Mouse (Mus musculus) heart, adult 18-20 months (tissue): Measurements from ENCODE around the gene Ptprd. TPM values are rescaled to one million over a fixed set of nuclear protein-coding genes. Genes with fewer than 3 reads are reported as not detected.

Experiments used
- DNase-seq, 2 experiments: peaks; one replicate each; pipeline ENCODE4 v3.0.0; 2021 to 2022; ENCODE audit warnings: mixed read lengths in 1 of 2
- total RNA-seq, 2 experiments: library from RNA; stranded (reverse); gene quantifications; 2 replicates each; pipeline ENCODE4 v1.2.3; 2021

Ptprd gene
- total RNA-seq, 2 experiments from 2014 or later = 6.2 to 7.6 TPM

- no peak for DNase-seq
Measured at GRCm38 (mm10) chr4:76305987-76306386, 1905.8 kb downstream of the Ptprd start.

GRCm38 (mm10) chr4:76297375-76297774 lies 1914.4 kb downstream of the Ptprd start:
- no peak for DNase-seq

- DNase-seq = no peak
Measured at GRCm38 (mm10) chr4:76292733-76293357, 1918.9 kb downstream of the Ptprd start.

GRCm38 (mm10) chr4:76290484-76290818 lies 1921.3 kb downstream of the Ptprd start:
- no peak for DNase-seq

GRCm38 (mm10) chr4:76289612-76290483 lies 1921.9 kb downstream of the Ptprd start:
- no peak for DNase-seq

- DNase-seq = no peak
Measured at GRCm38 (mm10) chr4:76286016-76286415, 1925.7 kb downstream of the Ptprd start.

- DNase-seq = no peak
Measured at GRCm38 (mm10) chr4:76282886-76283285, 1928.9 kb downstream of the Ptprd start.

- no peak for DNase-seq
Measured at GRCm38 (mm10) chr4:76262727-76263126, 1949.0 kb downstream of the Ptprd start.

GRCm38 (mm10) chr4:76260686-76261085 lies 1951.1 kb downstream of the Ptprd start:
- no peak for DNase-seq

GRCm38 (mm10) chr4:76260286-76260685 lies 1951.5 kb downstream of the Ptprd start:
- no peak for DNase-seq

- no peak for DNase-seq
Measured at GRCm38 (mm10) chr4:76259636-76260035, 1952.1 kb downstream of the Ptprd start.

GRCm38 (mm10) chr4:76244371-76244770 lies 1967.4 kb downstream of the Ptprd start:
- no peak for DNase-seq

GRCm38 (mm10) chr4:76241542-76241941 lies 1970.2 kb downstream of the Ptprd start:
- DNase-seq = no peak

- no peak for DNase-seq
Measured at GRCm38 (mm10) chr4:76241140-76241539, 1970.6 kb downstream of the Ptprd start.

- DNase-seq = no peak
Measured at GRCm38 (mm10) chr4:76239063-76239462, 1972.7 kb downstream of the Ptprd start.

- no peak for DNase-seq
Measured at GRCm38 (mm10) chr4:76238577-76238976, 1973.2 kb downstream of the Ptprd start.

- DNase-seq = no peak
Measured at GRCm38 (mm10) chr4:76237827-76238226, 1973.9 kb downstream of the Ptprd start.

GRCm38 (mm10) chr4:76223720-76224119 lies 1988.0 kb downstream of the Ptprd start:
- DNase-seq = no peak

GRCm38 (mm10) chr4:76222520-76222919 lies 1989.2 kb downstream of the Ptprd start:
- peak in 1 of 2 experiments; percentile 11 for DNase-seq

- DNase-seq = no peak
Measured at GRCm38 (mm10) chr4:76218065-76218464, 1993.7 kb downstream of the Ptprd start.

GRCm38 (mm10) chr4:76215141-76215540 lies 1996.6 kb downstream of the Ptprd start:
- no peak for DNase-seq

GRCm38 (mm10) chr4:76199321-76199720 lies 2012.4 kb downstream of the Ptprd start:
- DNase-seq = peak; percentile 2 to 3

- no peak for DNase-seq
Measured at GRCm38 (mm10) chr4:76194762-76195161, 2017.0 kb downstream of the Ptprd start.

- DNase-seq = no peak
Measured at GRCm38 (mm10) chr4:76193496-76193895, 2018.3 kb downstream of the Ptprd start.
